Mouse (Mus musculus): ENCODE measurements around the gene C3ar1. TPM values are rescaled to one million over a fixed set of nuclear protein-coding genes. Genes with fewer than 3 reads are reported as not detected.

The C3ar1 gene
- polyA plus RNA-seq, 1 experiment from 2014 or later, result 1.6 TPM

Small RNAs within 50 kb of the gene (microRNA-seq; reads per million reads assigned to microRNA genes)
- gene Mir7231 (ENCODE audit: insufficient number of aligned reads), result not detected

Other genes with a start within 250 kb of the C3ar1 start
- gene Gdf3, start 246.1 kb downstream of the C3ar1 start, polyA plus RNA-seq (2014; fragmentation: Nextera tagmentation; extraction: Ambion mirVana), result 0.11 TPM in 1 of 2 replicates, not detected in the other
- gene Dppa3, start 229.8 kb downstream of the C3ar1 start, polyA plus RNA-seq (2014; fragmentation: Nextera tagmentation; extraction: Ambion mirVana), result not detected in 2 replicates
- gene Nanog, start 148.7 kb downstream of the C3ar1 start, polyA plus RNA-seq (2014; fragmentation: Nextera tagmentation; extraction: Ambion mirVana), result 0.31 TPM in 1 of 2 replicates, not detected in the other
- gene Slc2a3, start 54.5 kb downstream of the C3ar1 start, polyA plus RNA-seq (2014; fragmentation: Nextera tagmentation; extraction: Ambion mirVana), result 30.3 and 37.6 TPM in 2 replicates
- gene Foxj2, start 36.2 kb downstream of the C3ar1 start, polyA plus RNA-seq (2014; fragmentation: Nextera tagmentation; extraction: Ambion mirVana), result 5.0 and 5.4 TPM in 2 replicates
- 63.1 TPM in 2 replicates for gene Necap1, start 18.3 kb upstream of the C3ar1 start, polyA plus RNA-seq (2014; fragmentation: Nextera tagmentation; extraction: Ambion mirVana)
- gene Clec4a1, start 65.7 kb upstream of the C3ar1 start, polyA plus RNA-seq (2014; fragmentation: Nextera tagmentation; extraction: Ambion mirVana), result 0.75 and 1.0 TPM in 2 replicates
- 0.37 and 0.39 TPM in 2 replicates for gene Clec4a3, start 96.4 kb upstream of the C3ar1 start, polyA plus RNA-seq (2014; fragmentation: Nextera tagmentation; extraction: Ambion mirVana)
- gene Clec4a4, start 134.2 kb upstream of the C3ar1 start, polyA plus RNA-seq (2014; fragmentation: Nextera tagmentation; extraction: Ambion mirVana), result not detected in 2 replicates
- gene Clec4b1, start 193.8 kb upstream of the C3ar1 start, polyA plus RNA-seq (2014; fragmentation: Nextera tagmentation; extraction: Ambion mirVana), result not detected in 2 replicates

All from forebrain, embryonic 11.5 days (tissue).